Mouse (Mus musculus): ENCODE measurements at regions not wholly inside any gene's neighbourhood (a gene's known extent, or its start where the extent isn't known, plus 50 kb on each side); places are given as distances from the start of the nearest gene placed in this dataset.

- no peaks in the 10 kb centered on the region for H3K27me3 ChIP-seq (ENCODE audit: control insufficient read depth, insufficient read depth, low read length)
- 95% methylated on average over 6 of the region's 6 CpGs for WGBS
- TF ChIP-seq CTCF (IDR thresholded peaks at IDR 0.05; ENCODE audit: borderline replicate concordance, insufficient read depth, low read depth, low read length), result no peak
- no peak for TF ChIP-seq POLR2A (IDR thresholded peaks at IDR 0.05; ENCODE audit: borderline replicate concordance, insufficient read depth, low read length)
- no peak for DNase-seq
- no peak overlapping the region for H3K27ac ChIP-seq (ENCODE audit: insufficient read depth, low read length)
- H3K4me1 ChIP-seq (ENCODE audit: control insufficient read depth, insufficient read depth, low read length), result peaks cover 10% of the 10 kb centered on the region; the same call in 1 of the 2 replicates
- no peak overlapping the region for H3K4me3 ChIP-seq (replicated peaks; ENCODE audit: insufficient read depth, low read depth, low read length)
Observed at GRCm38 (mm10) chr3:21493384-21493783, 583.1 kb upstream of the Tbl1xr1 start.

DNA sequence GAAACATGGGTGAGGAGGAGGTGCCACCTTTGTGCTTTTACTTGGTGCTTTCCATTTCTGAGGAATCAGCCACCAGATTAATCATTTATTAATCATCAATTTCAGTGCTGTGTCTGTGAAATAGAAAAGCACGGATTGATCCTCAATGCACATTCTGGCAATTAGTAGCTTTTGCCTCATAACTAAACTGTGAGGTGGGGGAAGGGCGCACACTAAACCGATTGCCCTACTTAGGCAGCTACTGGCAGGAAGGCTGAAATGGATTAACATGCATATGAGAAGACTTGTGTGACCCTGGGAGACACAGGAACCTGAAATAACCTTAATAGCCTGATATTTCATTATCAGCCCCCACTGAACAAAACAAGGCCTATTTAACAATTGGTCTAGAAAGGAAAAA lies 581.5 kb upstream of the Tbl1xr1 start:
- Histone ChIP-seq H3K27ac (ENCODE audit: insufficient read depth, low read length) (no peak overlapping the region), H3K27me3 (ENCODE audit: control insufficient read depth, insufficient read depth, low read length) (no peaks in the 10 kb centered on the region), H3K4me3 (replicated peaks; ENCODE audit: insufficient read depth, low read depth, low read length) (no peak overlapping the region), H3K4me1 (ENCODE audit: control insufficient read depth, insufficient read depth, low read length) (peaks cover 10% of the 10 kb centered on the region; the same call in 1 of the 2 replicates)
- TF ChIP-seq POLR2A (IDR thresholded peaks at IDR 0.05; ENCODE audit: borderline replicate concordance, insufficient read depth, low read length) (no peak), CTCF (IDR thresholded peaks at IDR 0.05; ENCODE audit: borderline replicate concordance, insufficient read depth, low read depth, low read length) (no peak)
- WGBS, result 68% methylated on average over 3 of the region's 3 CpGs
- DNase-seq, result no peak

- no peak overlapping the region for H3K4me3 ChIP-seq (replicated peaks; ENCODE audit: insufficient read depth, low read depth, low read length)
- TF ChIP-seq CTCF (IDR thresholded peaks at IDR 0.05; ENCODE audit: borderline replicate concordance, insufficient read depth, low read depth, low read length) (no peak), POLR2A (IDR thresholded peaks at IDR 0.05; ENCODE audit: borderline replicate concordance, insufficient read depth, low read length) (no peak)
- no peak for DNase-seq
- H3K27ac ChIP-seq (ENCODE audit: insufficient read depth, low read length), result no peak overlapping the region
- H3K4me1 ChIP-seq (ENCODE audit: control insufficient read depth, insufficient read depth, low read length), result peaks cover 10% of the 10 kb centered on the region; the same call in 1 of the 2 replicates
- 31% methylated on average over 5 of the region's 5 CpGs for WGBS
- H3K27me3 ChIP-seq (ENCODE audit: control insufficient read depth, insufficient read depth, low read length), result no peaks in the 10 kb centered on the region
Observed at GRCm38 (mm10) chr3:21495651-21496050, 580.8 kb upstream of the Tbl1xr1 start.

- no peaks in the 10 kb centered on the region for H3K27me3 ChIP-seq (ENCODE audit: control insufficient read depth, insufficient read depth, low read length)
- peaks cover 10% of the 10 kb centered on the region; the same call in 1 of the 2 replicates for H3K4me1 ChIP-seq (ENCODE audit: control insufficient read depth, insufficient read depth, low read length)
- no peak overlapping the region for H3K27ac ChIP-seq (ENCODE audit: insufficient read depth, low read length)
- no peak for DNase-seq
- TF ChIP-seq POLR2A (IDR thresholded peaks at IDR 0.05; ENCODE audit: borderline replicate concordance, insufficient read depth, low read length) (no peak), CTCF (IDR thresholded peaks at IDR 0.05; ENCODE audit: borderline replicate concordance, insufficient read depth, low read depth, low read length) (no peak)
- WGBS, result 70% methylated on average over 2 of the region's 2 CpGs
- H3K4me3 ChIP-seq (replicated peaks; ENCODE audit: insufficient read depth, low read depth, low read length), result no peak overlapping the region
Observed at GRCm38 (mm10) chr3:21496166-21496565, 580.3 kb upstream of the Tbl1xr1 start.

DNA sequence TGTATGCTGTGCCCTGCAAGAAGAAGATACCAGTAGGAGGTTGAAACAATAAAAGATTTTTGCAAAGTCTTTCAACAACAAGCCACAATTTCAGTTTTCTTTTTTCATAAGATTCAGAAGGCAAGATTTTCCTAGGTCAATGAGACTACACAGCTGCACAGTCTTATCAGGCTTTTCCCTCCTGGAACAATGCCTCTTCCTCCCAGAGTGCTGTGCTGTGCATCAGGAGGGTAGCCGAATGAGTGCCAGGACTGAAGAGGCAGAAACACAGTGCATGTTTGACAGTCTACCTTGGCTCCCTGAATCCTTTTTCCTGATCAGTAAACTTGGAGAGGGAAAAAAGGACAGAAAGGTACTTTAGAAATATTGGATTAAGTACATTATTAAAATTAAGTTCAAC lies 579.4 kb upstream of the Tbl1xr1 start:
- Histone ChIP-seq H3K27ac (ENCODE audit: insufficient read depth, low read length) (no peak overlapping the region), H3K27me3 (ENCODE audit: control insufficient read depth, insufficient read depth, low read length) (no peaks in the 10 kb centered on the region), H3K4me3 (replicated peaks; ENCODE audit: insufficient read depth, low read depth, low read length) (no peak overlapping the region), H3K4me1 (ENCODE audit: control insufficient read depth, insufficient read depth, low read length) (peaks cover 10% of the 10 kb centered on the region; the same call in 1 of the 2 replicates)
- TF ChIP-seq CTCF (IDR thresholded peaks at IDR 0.05; ENCODE audit: borderline replicate concordance, insufficient read depth, low read depth, low read length), result no peak
- TF ChIP-seq POLR2A (IDR thresholded peaks at IDR 0.05; ENCODE audit: borderline replicate concordance, insufficient read depth, low read length), result no peak
- DNase-seq, result no peak
- 53% methylated on average over 1 of the region's 1 CpGs for WGBS

- WGBS, result 96% methylated on average over 2 of the region's 2 CpGs
- Histone ChIP-seq H3K4me3 (replicated peaks; ENCODE audit: insufficient read depth, low read depth, low read length) (no peak overlapping the region), H3K27me3 (ENCODE audit: control insufficient read depth, insufficient read depth, low read length) (no peaks in the 10 kb centered on the region), H3K27ac (ENCODE audit: insufficient read depth, low read length) (no peak overlapping the region), H3K4me1 (ENCODE audit: control insufficient read depth, insufficient read depth, low read length) (no peaks in the 10 kb centered on the region)
- TF ChIP-seq CTCF (IDR thresholded peaks at IDR 0.05; ENCODE audit: borderline replicate concordance, insufficient read depth, low read depth, low read length) (no peak), POLR2A (IDR thresholded peaks at IDR 0.05; ENCODE audit: borderline replicate concordance, insufficient read depth, low read length) (no peak)
- DNase-seq, result no peak
Observed at GRCm38 (mm10) chr3:21507655-21508054, 568.8 kb upstream of the Tbl1xr1 start.

GRCm38 (mm10) chr3:21512081-21512480 lies 564.4 kb upstream of the Tbl1xr1 start:
- H3K27me3 ChIP-seq (ENCODE audit: control insufficient read depth, insufficient read depth, low read length), result no peaks in the 10 kb centered on the region
- DNase-seq, result no peak
- TF ChIP-seq POLR2A (IDR thresholded peaks at IDR 0.05; ENCODE audit: borderline replicate concordance, insufficient read depth, low read length) (no peak), CTCF (IDR thresholded peaks at IDR 0.05; ENCODE audit: borderline replicate concordance, insufficient read depth, low read depth, low read length) (no peak)
- H3K4me1 ChIP-seq (ENCODE audit: control insufficient read depth, insufficient read depth, low read length), result no peaks in the 10 kb centered on the region
- no peak overlapping the region for H3K27ac ChIP-seq (ENCODE audit: insufficient read depth, low read length)
- H3K4me3 ChIP-seq (replicated peaks; ENCODE audit: insufficient read depth, low read depth, low read length), result no peak overlapping the region
- 75% methylated on average over 4 of the region's 4 CpGs for WGBS

DNA sequence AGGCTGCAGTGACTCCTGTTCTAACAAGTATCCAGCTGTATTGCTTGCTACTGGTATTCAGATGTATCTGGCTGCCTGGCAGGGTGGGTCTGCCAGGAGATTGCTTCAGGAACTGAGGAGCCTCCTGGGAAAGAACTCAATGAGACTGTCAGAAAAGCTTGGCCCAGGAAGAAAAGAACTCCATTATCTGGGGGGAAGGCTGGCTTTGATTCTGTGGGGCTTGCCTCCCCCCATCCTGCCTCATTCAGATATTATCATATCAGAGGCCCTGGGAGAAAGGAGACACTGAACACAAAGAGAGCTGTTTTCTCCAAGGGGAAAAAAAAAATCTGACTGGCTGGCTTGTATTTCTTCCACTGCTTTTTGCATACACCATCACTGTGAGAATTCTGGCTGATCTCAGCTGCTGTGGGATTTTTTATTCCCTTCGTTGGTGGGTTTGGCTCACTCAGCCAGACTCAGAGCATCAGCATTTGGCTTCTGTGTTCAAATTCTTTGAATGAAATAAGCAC lies 552.0 kb upstream of the Tbl1xr1 start:
- no peak overlapping the region for H3K4me3 ChIP-seq (replicated peaks; ENCODE audit: insufficient read depth, low read depth, low read length)
- H3K4me1 ChIP-seq (ENCODE audit: control insufficient read depth, insufficient read depth, low read length), result no peaks in the 10 kb centered on the region
- DNase-seq, result no peak
- TF ChIP-seq CTCF (IDR thresholded peaks at IDR 0.05; ENCODE audit: borderline replicate concordance, insufficient read depth, low read depth, low read length), result no peak
- TF ChIP-seq POLR2A (IDR thresholded peaks at IDR 0.05; ENCODE audit: borderline replicate concordance, insufficient read depth, low read length), result no peak
- no peaks in the 10 kb centered on the region for H3K27me3 ChIP-seq (ENCODE audit: control insufficient read depth, insufficient read depth, low read length)
- 7% methylated on average over 1 of the region's 1 CpGs for WGBS
- no peak overlapping the region for H3K27ac ChIP-seq (ENCODE audit: insufficient read depth, low read length)
